Mouse (Mus musculus): Measurements from ENCODE around the gene Rtn3. TPM values are rescaled to one million over a fixed set of nuclear protein-coding genes. Genes with fewer than 3 reads are reported as not detected.
A peak's percentile ranks its signal among the peaks of the same experiment; 100 is the strongest.

The Rtn3 gene
- polyA plus RNA-seq, 1 experiment, result 190 TPM

DNA sequence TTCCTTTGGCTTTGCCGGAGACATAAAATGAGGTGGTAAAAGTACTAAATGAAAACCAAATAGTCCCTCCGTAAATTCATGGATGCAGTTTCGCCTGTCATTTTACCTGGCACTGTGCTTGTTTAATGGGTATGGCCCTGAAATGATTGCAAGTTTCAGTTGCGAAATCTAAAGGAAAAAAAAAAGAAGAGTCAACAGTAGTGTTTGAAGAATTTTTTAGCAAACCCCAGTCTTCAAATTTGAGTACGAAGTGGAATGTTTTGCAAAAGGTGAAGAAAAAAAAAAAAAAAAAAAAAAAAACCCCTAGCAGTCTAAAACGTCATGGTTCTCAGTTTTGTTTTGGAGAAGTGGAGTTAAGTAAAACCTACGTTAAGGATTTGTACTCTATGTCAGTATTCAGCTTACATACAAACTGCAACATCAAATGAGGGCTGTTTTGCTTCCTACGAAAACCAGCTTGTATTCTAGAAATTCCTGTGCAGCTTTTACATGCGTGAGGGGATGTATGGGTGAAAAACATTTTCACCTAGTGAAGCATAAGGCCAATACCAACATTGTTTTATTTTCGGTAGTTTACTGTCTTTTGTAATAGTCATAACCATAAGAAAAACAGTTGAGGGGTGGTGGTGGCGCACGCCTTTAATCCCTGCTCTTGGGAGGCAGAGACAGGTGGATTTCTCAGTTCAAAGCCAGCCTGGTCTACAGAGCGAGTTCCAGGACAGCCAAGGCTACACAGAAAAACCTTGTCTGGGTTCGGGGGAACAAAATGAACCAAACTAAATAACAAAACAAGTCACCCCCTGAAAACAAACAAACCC lies 12.3 kb upstream of the Rtn3 start:
- 32% methylated on average over 14 of the region's 14 CpGs for WGBS
- H3K27me3 ChIP-seq (replicated peaks; ENCODE audit: control insufficient read depth, insufficient read depth, low read length), result no peaks in the 10 kb centered on the region
- H3K36me3 ChIP-seq (ENCODE audit: control insufficient read depth, insufficient read depth, low read length), result no peaks in the 10 kb centered on the region
- H3K27ac ChIP-seq (ENCODE audit: insufficient read depth, low read depth, low read length), result peak overlapping the region; percentile 93; the same call in 1 of the 2 replicates
- peaks cover 16% of the 10 kb centered on the region; the same call in 1 of the 2 replicates for H3K4me1 ChIP-seq (ENCODE audit: control insufficient read depth, insufficient read depth, low read length)
- DNase-seq, result no peak
- TF ChIP-seq POLR2A (IDR thresholded peaks at IDR 0.05; ENCODE audit: low read depth, low read length) (no peak), CTCF (conservative IDR thresholded peaks at IDR 0.05; ENCODE audit: insufficient read depth, insufficient read length, low read depth, low read length) (no peak)
- H3K4me3 ChIP-seq (ENCODE audit: insufficient read depth, low read depth, low read length), result peak overlapping the region; percentile 59; the same call in 1 of the 2 replicates

- TF ChIP-seq POLR2A (IDR thresholded peaks at IDR 0.05; ENCODE audit: low read depth, low read length) (no peak), CTCF (conservative IDR thresholded peaks at IDR 0.05; ENCODE audit: insufficient read depth, insufficient read length, low read depth, low read length) (no peak)
- Histone ChIP-seq H3K4me3 (ENCODE audit: insufficient read depth, low read depth, low read length) (peak overlapping the region; percentile 59), H3K4me1 (ENCODE audit: control insufficient read depth, insufficient read depth, low read length) (peaks cover 11% of the 10 kb centered on the region; the same call in 1 of the 2 replicates), H3K27ac (ENCODE audit: insufficient read depth, low read depth, low read length) (peak overlapping the region; percentile 93), H3K27me3 (replicated peaks; ENCODE audit: control insufficient read depth, insufficient read depth, low read length) (no peaks in the 10 kb centered on the region), H3K36me3 (ENCODE audit: control insufficient read depth, insufficient read depth, low read length) (no peaks in the 10 kb centered on the region)
- under 1% methylated on average over 84 of the region's 84 CpGs for WGBS
- DNase-seq, result peak; percentile 99
These were observed 11.3 kb upstream of the Rtn3 start for GRCm38 (mm10) chr19:7494187-7495015.

GRCm38 (mm10) chr19:7493352-7494186 lies 10.5 kb upstream of the Rtn3 start, which contains the start of gene Atl3:
Atl3 (plus strand) TSS chr19:7494040.
- 26% methylated on average over 31 of the region's 31 CpGs for WGBS
- peak; percentile 15 for DNase-seq
- peak within 1 kb of the TSS; percentile 93 for H3K27ac ChIP-seq (ENCODE audit: insufficient read depth, low read depth, low read length)
- H3K4me3 ChIP-seq (ENCODE audit: insufficient read depth, low read depth, low read length), result peak within 1 kb of the TSS; percentile 59
- H3K27me3 ChIP-seq (replicated peaks; ENCODE audit: control insufficient read depth, insufficient read depth, low read length), result no peaks in the 10 kb centered on the region
- no peaks in the 10 kb centered on the region for H3K36me3 ChIP-seq (ENCODE audit: control insufficient read depth, insufficient read depth, low read length)
- peaks cover 11% of the 10 kb centered on the region; the same call in 1 of the 2 replicates for H3K4me1 ChIP-seq (ENCODE audit: control insufficient read depth, insufficient read depth, low read length)
- TF ChIP-seq CTCF (conservative IDR thresholded peaks at IDR 0.05; ENCODE audit: insufficient read depth, insufficient read length, low read depth, low read length) (no peak), POLR2A (IDR thresholded peaks at IDR 0.05; ENCODE audit: low read depth, low read length) (no peak)

GRCm38 (mm10) chr19:7492682-7493081 lies 9.6 kb upstream of the Rtn3 start:
- Histone ChIP-seq H3K4me1 (ENCODE audit: control insufficient read depth, insufficient read depth, low read length) (peaks cover 9% of the 10 kb centered on the region; the same call in 1 of the 2 replicates), H3K27me3 (replicated peaks; ENCODE audit: control insufficient read depth, insufficient read depth, low read length) (no peaks in the 10 kb centered on the region), H3K27ac (ENCODE audit: insufficient read depth, low read depth, low read length) (no peak overlapping the region), H3K36me3 (ENCODE audit: control insufficient read depth, insufficient read depth, low read length) (no peaks in the 10 kb centered on the region), H3K4me3 (ENCODE audit: insufficient read depth, low read depth, low read length) (no peak overlapping the region)
- TF ChIP-seq CTCF (conservative IDR thresholded peaks at IDR 0.05; ENCODE audit: insufficient read depth, insufficient read length, low read depth, low read length) (no peak), POLR2A (IDR thresholded peaks at IDR 0.05; ENCODE audit: low read depth, low read length) (no peak)
- no peak for DNase-seq
- WGBS, result 92% methylated on average over 2 of the region's 2 CpGs

- no peaks in the 10 kb centered on the region for H3K27me3 ChIP-seq (replicated peaks; ENCODE audit: control insufficient read depth, insufficient read depth, low read length)
- H3K36me3 ChIP-seq (ENCODE audit: control insufficient read depth, insufficient read depth, low read length), result no peaks in the 10 kb centered on the region
- TF ChIP-seq POLR2A (IDR thresholded peaks at IDR 0.05; ENCODE audit: low read depth, low read length) (no peak), CTCF (conservative IDR thresholded peaks at IDR 0.05; ENCODE audit: insufficient read depth, insufficient read length, low read depth, low read length) (no peak)
- H3K27ac ChIP-seq (ENCODE audit: insufficient read depth, low read depth, low read length), result no peak overlapping the region
- no peak overlapping the region for H3K4me3 ChIP-seq (ENCODE audit: insufficient read depth, low read depth, low read length)
- 85% methylated on average over 6 of the region's 6 CpGs for WGBS
- 0 out of 2 replicates have a peak, but pooled peaks cover 4% of the 10 kb centered on the region for H3K4me1 ChIP-seq (ENCODE audit: control insufficient read depth, insufficient read depth, low read length)
- no peak for DNase-seq
These were observed 8.9 kb upstream of the Rtn3 start for GRCm38 (mm10) chr19:7491960-7492359.

- TF ChIP-seq POLR2A (IDR thresholded peaks at IDR 0.05; ENCODE audit: low read depth, low read length), result no peak
- Histone ChIP-seq H3K27me3 (replicated peaks; ENCODE audit: control insufficient read depth, insufficient read depth, low read length) (no peaks in the 10 kb centered on the region), H3K36me3 (ENCODE audit: control insufficient read depth, insufficient read depth, low read length) (no peaks in the 10 kb centered on the region), H3K4me3 (ENCODE audit: insufficient read depth, low read depth, low read length) (no peak overlapping the region), H3K4me1 (ENCODE audit: control insufficient read depth, insufficient read depth, low read length) (no peaks in the 10 kb centered on the region), H3K27ac (ENCODE audit: insufficient read depth, low read depth, low read length) (no peak overlapping the region)
- no peak for DNase-seq
- WGBS, result 82% methylated on average over 8 of the region's 8 CpGs
These were observed 4.6 kb upstream of the Rtn3 start for GRCm38 (mm10) chr19:7487680-7488079.
